Mouse (Mus musculus) neural tube, embryonic 12.5 days (tissue): ENCODE data around the gene Matk. TPM values are rescaled to one million over a fixed set of nuclear protein-coding genes. Genes with fewer than 3 reads are reported as not detected.

Experiments
- ATAC-seq: fragments of 200-750 bp; cut with Nextera tagmentation; 2 replicates; pipeline ENCODE4 v1.8.0; 2017; ENCODE audit warnings: low read depth, mild to moderate bottlenecking, moderate TSS enrichment, moderate library complexity; ENCODE audit not compliant: low FRiP score
- H3K27ac ChIP-seq: fragments of 300-500 bp; sonication (generic); 2 replicates; pipeline ENCODE4 v1.5.1; 2016
- H3K27me3 ChIP-seq: fragments of 300-500 bp; sonication (generic); replicated peaks from 2 replicates; pipeline ENCODE4 v1.6.1; 2016; ENCODE audit warnings: mild to moderate bottlenecking
- H3K36me3 ChIP-seq: fragments of 300-500 bp; sonication (generic); 2 replicates; pipeline ENCODE4 v1.6.1; 2016; ENCODE audit warnings: mild to moderate bottlenecking
- H3K4me1 ChIP-seq: fragments of 300-500 bp; sonication (generic); 2 replicates; pipeline ENCODE4 v1.6.1; 2016
- H3K4me2 ChIP-seq: fragments of 300-500 bp; sonication (generic); replicated peaks from 2 replicates; pipeline ENCODE4 v1.6.1; 2016; ENCODE audit warnings: mild to moderate bottlenecking
- H3K4me3 ChIP-seq: fragments of 300-500 bp; sonication (generic); 2 replicates; pipeline ENCODE4 v1.5.1; 2016
- H3K9ac ChIP-seq: fragments of 300-500 bp; sonication (generic); 2 replicates; pipeline ENCODE4 v1.6.1; 2016; ENCODE audit warnings: mild to moderate bottlenecking
- H3K9me3 ChIP-seq: fragments of 300-500 bp; sonication (generic); 2 replicates; pipeline ENCODE4 v1.6.1; 2016; ENCODE audit warnings: mild to moderate bottlenecking
- WGBS: fragments of 180-500 bp; shearing (Covaris S2); methylation state at CpG from one replicate; pipeline ENCODE4 v1.1.7; 2016; 5-methylcytosine and 5-hydroxymethylcytosine counted together
- polyA plus RNA-seq: library from polyadenylated mRNA; unstranded; fragments of >200 nt; fragmentation: Nextera tagmentation; extraction: Ambion mirVana; gene quantifications from 2 replicates; pipeline ENCODE4 v1.2.1, GENCODE M21; 2016

The Matk gene
- polyA plus RNA-seq, 1 experiment from 2014 or later = 5.1 TPM

- Histone ChIP-seq H3K27ac (no peak overlapping the region), H3K36me3 (no peaks in the 10 kb centered on the region), H3K27me3 (peaks cover 18% of the 10 kb centered on the region), H3K4me2 (peak overlapping the region; percentile 5; the same call in 1 of the 2 replicates), H3K9me3 (no peaks in the 10 kb centered on the region), H3K9ac (no peak overlapping the region), H3K4me1 (peaks cover 26% of the 10 kb centered on the region), H3K4me3 (no peak overlapping the region)
- no peak for ATAC-seq
- WGBS = 19% methylated on average over 24 of the region's 24 CpGs
Measured at GRCm38 (mm10) chr10:81290698-81291460, 38.1 kb downstream of the Matk start.

- H3K27me3 ChIP-seq = peaks cover 18% of the 10 kb centered on the region
- H3K27ac ChIP-seq = no peak within 1 kb of the TSS
- no peak within 1 kb of the TSS for H3K4me3 ChIP-seq
- peak within 1 kb of the TSS; percentile 5; the same call in 1 of the 2 replicates for H3K4me2 ChIP-seq
- ATAC-seq = no peak
- H3K9ac ChIP-seq = no peak within 1 kb of the TSS
- H3K36me3 ChIP-seq = peaks cover 3% of the 10 kb centered on the region; the same call in 1 of the 2 replicates
- peaks cover 26% of the 10 kb centered on the region for H3K4me1 ChIP-seq
- WGBS = 76% methylated on average over 9 of the region's 9 CpGs
- H3K9me3 ChIP-seq = no peaks in the 10 kb centered on the region
Measured at GRCm38 (mm10) chr10:81291511-81292104, 38.9 kb downstream of the Matk start, which contains the start of gene Tjp3. TSS of gene Tjp3 (minus strand) at chr10:81291581.

- Histone ChIP-seq H3K4me1 (peaks cover 26% of the 10 kb centered on the region), H3K9me3 (no peaks in the 10 kb centered on the region), H3K9ac (peak within 1 kb of the TSS; percentile 87), H3K27ac (peak within 1 kb of the TSS; percentile 72), H3K27me3 (peaks cover 18% of the 10 kb centered on the region), H3K4me3 (peak within 1 kb of the TSS; percentile 80), H3K36me3 (peaks cover 4% of the 10 kb centered on the region; the same call in 1 of the 2 replicates), H3K4me2 (peak within 1 kb of the TSS; percentile 86)
- under 1% methylated on average over 80 of the region's 80 CpGs for WGBS
- ATAC-seq = peak; percentile 94
Measured at GRCm38 (mm10) chr10:81292554-81293333, 40.0 kb downstream of the Matk start, which contains the start of gene Pip5k1c. TSS of gene Pip5k1c (plus strand) at chr10:81292963.

GRCm38 (mm10) chr10:81293334-81294030 is 40.7 kb downstream of the Matk start:
- Histone ChIP-seq H3K4me1 (peaks cover 26% of the 10 kb centered on the region), H3K9me3 (no peaks in the 10 kb centered on the region), H3K27me3 (peaks cover 18% of the 10 kb centered on the region), H3K4me3 (peak overlapping the region; percentile 80), H3K4me2 (peak overlapping the region; percentile 86), H3K9ac (peak overlapping the region; percentile 87), H3K27ac (peak overlapping the region; percentile 72; the same call in 1 of the 2 replicates), H3K36me3 (peaks cover 4% of the 10 kb centered on the region; the same call in 1 of the 2 replicates)
- peak; percentile 4; the same call in 1 of the 2 replicates for ATAC-seq
- 4% methylated on average over 25 of the region's 25 CpGs for WGBS

- Histone ChIP-seq H3K27me3 (peaks cover 18% of the 10 kb centered on the region), H3K4me2 (peak overlapping the region; percentile 86), H3K9ac (peak overlapping the region; percentile 87; the same call in 1 of the 2 replicates), H3K9me3 (no peaks in the 10 kb centered on the region), H3K27ac (no peak overlapping the region), H3K4me3 (peak overlapping the region; percentile 80), H3K4me1 (peaks cover 26% of the 10 kb centered on the region), H3K36me3 (peaks cover 4% of the 10 kb centered on the region; the same call in 1 of the 2 replicates)
- ATAC-seq = no peak
- 44% methylated on average over 8 of the region's 8 CpGs for WGBS
Measured at GRCm38 (mm10) chr10:81294442-81294841, 41.7 kb downstream of the Matk start.

GRCm38 (mm10) chr10:81295185-81295584 is 42.5 kb downstream of the Matk start:
- ATAC-seq = no peak
- peaks cover 4% of the 10 kb centered on the region; the same call in 1 of the 2 replicates for H3K36me3 ChIP-seq
- no peak overlapping the region for H3K27ac ChIP-seq
- H3K4me1 ChIP-seq = peaks cover 26% of the 10 kb centered on the region
- no peak overlapping the region for H3K4me3 ChIP-seq
- WGBS = 90% methylated on average over 6 of the region's 6 CpGs
- peak overlapping the region; percentile 86 for H3K4me2 ChIP-seq
- H3K9ac ChIP-seq = peak overlapping the region; percentile 87; the same call in 1 of the 2 replicates
- H3K27me3 ChIP-seq = peaks cover 13% of the 10 kb centered on the region
- no peaks in the 10 kb centered on the region for H3K9me3 ChIP-seq

GRCm38 (mm10) chr10:81297246-81297645 is 44.5 kb downstream of the Matk start:
- H3K4me1 ChIP-seq = peaks cover 35% of the 10 kb centered on the region
- H3K4me3 ChIP-seq = no peak overlapping the region
- H3K9me3 ChIP-seq = no peaks in the 10 kb centered on the region
- 0 out of 2 replicates have a peak overlapping the region, but pooled peaks have one; percentile 5 for H3K4me2 ChIP-seq
- H3K27me3 ChIP-seq = no peaks in the 10 kb centered on the region
- no peak for ATAC-seq
- 84% methylated on average over 6 of the region's 6 CpGs for WGBS
- peaks cover 4% of the 10 kb centered on the region; the same call in 1 of the 2 replicates for H3K36me3 ChIP-seq
- H3K9ac ChIP-seq = no peak overlapping the region
- H3K27ac ChIP-seq = no peak overlapping the region; the same call in 1 of the 2 replicates

- Histone ChIP-seq H3K4me2 (0 out of 2 replicates have a peak overlapping the region, but pooled peaks have one; percentile 5), H3K9me3 (no peaks in the 10 kb centered on the region), H3K36me3 (peaks cover 4% of the 10 kb centered on the region; the same call in 1 of the 2 replicates), H3K27me3 (no peaks in the 10 kb centered on the region), H3K27ac (0 out of 2 replicates have a peak overlapping the region, but pooled peaks have one; percentile 15), H3K4me1 (peaks cover 41% of the 10 kb centered on the region), H3K9ac (no peak overlapping the region), H3K4me3 (no peak overlapping the region)
- ATAC-seq = no peak
- 70% methylated on average over 10 of the region's 10 CpGs for WGBS
Measured at GRCm38 (mm10) chr10:81297845-81298244, 45.1 kb downstream of the Matk start.

- peaks cover 4% of the 10 kb centered on the region; the same call in 1 of the 2 replicates for H3K36me3 ChIP-seq
- H3K27ac ChIP-seq = no peak overlapping the region
- WGBS = 94% methylated on average over 17 of the region's 17 CpGs
- no peak overlapping the region for H3K4me3 ChIP-seq
- no peaks in the 10 kb centered on the region for H3K9me3 ChIP-seq
- H3K4me2 ChIP-seq = no peak overlapping the region
- H3K27me3 ChIP-seq = no peaks in the 10 kb centered on the region
- H3K4me1 ChIP-seq = peaks cover 45% of the 10 kb centered on the region
- no peak overlapping the region for H3K9ac ChIP-seq
- ATAC-seq = no peak
Measured at GRCm38 (mm10) chr10:81298369-81299100, 45.8 kb downstream of the Matk start.

- Histone ChIP-seq H3K27me3 (no peaks in the 10 kb centered on the region), H3K4me1 (peaks cover 40% of the 10 kb centered on the region), H3K4me2 (no peak overlapping the region), H3K9ac (no peak overlapping the region), H3K27ac (no peak overlapping the region), H3K36me3 (peaks cover 4% of the 10 kb centered on the region; the same call in 1 of the 2 replicates), H3K9me3 (no peaks in the 10 kb centered on the region), H3K4me3 (no peak overlapping the region)
- 92% methylated on average over 14 of the region's 14 CpGs for WGBS
- ATAC-seq = no peak
Measured at GRCm38 (mm10) chr10:81299585-81300351, 47.0 kb downstream of the Matk start.
